Mouse (Mus musculus) forebrain, embryonic 12.5 days (tissue): ENCODE data around the gene Ralgps1. TPM values are rescaled to one million over a fixed set of nuclear protein-coding genes. Genes with fewer than 3 reads are reported as not detected.

ENCODE experiments used
- ATAC-seq: fragments of 200-750 bp; cut with Nextera tagmentation; 2 replicates; pipeline ENCODE4 v1.8.0; 2017; ENCODE audit warnings: moderate TSS enrichment; ENCODE audit not compliant: low FRiP score
- H3K27ac ChIP-seq: fragments of 300-500 bp; sonication (generic); 2 replicates; pipeline ENCODE4 v1.5.1; 2016; ENCODE audit warnings: mild to moderate bottlenecking
- H3K27me3 ChIP-seq: fragments of 300-500 bp; sonication (generic); 2 replicates; pipeline ENCODE4 v1.6.1; 2016; ENCODE audit warnings: mild to moderate bottlenecking
- H3K36me3 ChIP-seq: fragments of 300-500 bp; sonication (generic); replicated peaks from 2 replicates; pipeline ENCODE4 v1.6.1; 2016; ENCODE audit warnings: mild to moderate bottlenecking
- H3K4me1 ChIP-seq: fragments of 300-500 bp; sonication (generic); 2 replicates; pipeline ENCODE4 v1.6.1; 2016
- H3K4me2 ChIP-seq: fragments of 300-500 bp; sonication (generic); 2 replicates; pipeline ENCODE4 v1.6.1; 2016; ENCODE audit warnings: mild to moderate bottlenecking, moderate library complexity
- H3K4me3 ChIP-seq: fragments of 300-500 bp; sonication (generic); replicated peaks from 2 replicates; pipeline ENCODE4 v1.5.1; 2016; ENCODE audit warnings: mild to moderate bottlenecking
- H3K9ac ChIP-seq: fragments of 300-500 bp; sonication (generic); 2 replicates; pipeline ENCODE4 v1.6.1; 2016; ENCODE audit warnings: mild to moderate bottlenecking
- H3K9me3 ChIP-seq: fragments of 300-500 bp; sonication (generic); 2 replicates; pipeline ENCODE4 v1.6.1; 2016
- WGBS: fragments of 180-500 bp; shearing (Covaris S2); methylation state at CpG from one replicate; pipeline ENCODE4 v1.1.7; 2016; 5-methylcytosine and 5-hydroxymethylcytosine counted together
- polyA plus RNA-seq: library from polyadenylated mRNA; unstranded; fragments of >200 nt; fragmentation: Nextera tagmentation; extraction: Ambion mirVana; gene quantifications from 2 replicates; pipeline ENCODE4 v1.2.1, GENCODE M21; 2016

Ralgps1 gene
- polyA plus RNA-seq, 1 experiment from 2014 or later: 23.8 TPM

DNA sequence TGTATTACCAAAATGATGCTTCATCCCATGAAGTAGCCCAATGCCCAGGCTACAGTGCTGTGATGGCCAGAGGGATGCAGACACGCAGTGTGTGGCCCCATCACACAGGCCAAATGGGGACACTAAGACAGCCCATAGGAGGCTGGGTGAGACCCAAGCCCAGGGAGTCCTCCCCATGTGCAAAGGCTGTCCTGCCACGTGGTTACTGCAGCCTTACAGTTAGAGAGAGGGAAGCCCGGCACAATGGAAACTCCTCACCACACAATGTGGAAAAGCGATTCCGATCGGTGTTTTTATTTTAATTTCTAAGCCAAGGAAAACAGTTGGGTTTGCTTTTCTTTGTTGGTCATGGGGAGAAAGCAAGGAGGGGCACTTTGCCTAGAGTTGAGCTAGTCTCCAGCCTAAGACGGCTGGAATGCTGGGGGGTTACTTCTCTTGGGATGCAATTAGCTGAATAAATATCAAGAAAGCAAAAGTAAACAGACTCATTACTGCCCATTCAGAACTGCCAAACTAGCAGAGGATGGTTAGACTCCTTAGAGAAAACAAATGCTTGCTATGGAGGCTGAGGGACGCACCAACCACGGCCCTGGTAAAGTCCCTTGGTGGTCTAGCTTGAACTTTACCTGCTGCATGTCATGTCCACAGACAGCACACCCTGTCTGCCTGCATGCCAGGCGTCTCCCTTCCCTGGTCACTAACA is 147.5 kb downstream of the Ralgps1 start:
- H3K27ac ChIP-seq: no peak overlapping the region
- no peak overlapping the region for H3K4me3 ChIP-seq
- no peak overlapping the region for H3K4me2 ChIP-seq
- no peaks in the 10 kb centered on the region for H3K27me3 ChIP-seq
- H3K36me3 ChIP-seq: peaks cover 23% of the 10 kb centered on the region
- ATAC-seq: no peak
- WGBS: 90% methylated on average over 10 of the region's 10 CpGs
- no peaks in the 10 kb centered on the region for H3K9me3 ChIP-seq
- H3K9ac ChIP-seq: no peak overlapping the region
- peaks cover 24% of the 10 kb centered on the region for H3K4me1 ChIP-seq

DNA sequence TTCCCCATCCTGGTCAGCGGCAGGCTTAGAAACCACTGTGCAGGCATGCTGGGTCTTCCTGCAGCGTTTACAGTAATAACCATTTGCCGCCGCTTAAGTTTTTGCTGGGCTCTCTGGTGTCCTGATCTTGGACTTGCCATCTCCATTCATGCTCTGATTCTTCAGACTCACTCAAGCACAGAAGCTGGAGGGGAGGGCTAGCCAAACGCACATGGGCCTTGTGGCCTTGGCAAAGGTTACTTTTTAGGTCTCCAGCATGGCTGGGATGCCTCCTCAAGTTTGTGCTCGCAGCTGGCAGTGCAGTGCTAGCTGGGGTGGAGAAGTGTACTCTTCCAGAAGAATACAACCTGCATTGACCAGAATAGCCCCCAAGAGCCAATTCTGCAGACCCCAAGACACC is 148.8 kb downstream of the Ralgps1 start:
- no peak overlapping the region for H3K27ac ChIP-seq
- 87% methylated on average over 6 of the region's 6 CpGs for WGBS
- ATAC-seq: no peak
- H3K4me3 ChIP-seq: no peak overlapping the region
- 0 out of 2 replicates have a peak, but pooled peaks cover 13% of the 10 kb centered on the region for H3K36me3 ChIP-seq
- H3K4me2 ChIP-seq: no peak overlapping the region
- no peak overlapping the region for H3K9ac ChIP-seq
- peaks cover 34% of the 10 kb centered on the region for H3K4me1 ChIP-seq
- H3K9me3 ChIP-seq: no peaks in the 10 kb centered on the region
- H3K27me3 ChIP-seq: no peaks in the 10 kb centered on the region

GRCm38 (mm10) chr2:33221339-33221900 is 149.9 kb downstream of the Ralgps1 start:
- H3K4me3 ChIP-seq: no peak overlapping the region
- no peak overlapping the region for H3K9ac ChIP-seq
- no peak overlapping the region for H3K4me2 ChIP-seq
- H3K9me3 ChIP-seq: no peaks in the 10 kb centered on the region
- no peak for ATAC-seq
- H3K36me3 ChIP-seq: 0 out of 2 replicates have a peak, but pooled peaks cover 13% of the 10 kb centered on the region
- 90% methylated on average over 11 of the region's 11 CpGs for WGBS
- H3K4me1 ChIP-seq: peaks cover 34% of the 10 kb centered on the region
- H3K27ac ChIP-seq: no peak overlapping the region
- no peaks in the 10 kb centered on the region for H3K27me3 ChIP-seq

GRCm38 (mm10) chr2:33220674-33221338 is 150.5 kb downstream of the Ralgps1 start:
- H3K36me3 ChIP-seq: 0 out of 2 replicates have a peak, but pooled peaks cover 13% of the 10 kb centered on the region
- H3K27ac ChIP-seq: no peak overlapping the region
- H3K4me3 ChIP-seq: no peak overlapping the region
- no peak for ATAC-seq
- H3K4me2 ChIP-seq: no peak overlapping the region
- H3K27me3 ChIP-seq: no peaks in the 10 kb centered on the region
- no peaks in the 10 kb centered on the region for H3K9me3 ChIP-seq
- H3K4me1 ChIP-seq: peaks cover 40% of the 10 kb centered on the region
- no peak overlapping the region for H3K9ac ChIP-seq
- WGBS: 87% methylated on average over 10 of the region's 10 CpGs

- no peak overlapping the region for H3K9ac ChIP-seq
- H3K27ac ChIP-seq: no peak overlapping the region
- H3K4me1 ChIP-seq: peaks cover 46% of the 10 kb centered on the region
- no peaks in the 10 kb centered on the region for H3K9me3 ChIP-seq
- no peaks in the 10 kb centered on the region for H3K27me3 ChIP-seq
- no peak for ATAC-seq
- H3K36me3 ChIP-seq: 0 out of 2 replicates have a peak, but pooled peaks cover 13% of the 10 kb centered on the region
- H3K4me2 ChIP-seq: no peak overlapping the region
- WGBS: 92% methylated on average over 6 of the region's 6 CpGs
- H3K4me3 ChIP-seq: no peak overlapping the region
These were observed 151.0 kb downstream of the Ralgps1 start for GRCm38 (mm10) chr2:33220246-33220645.

DNA sequence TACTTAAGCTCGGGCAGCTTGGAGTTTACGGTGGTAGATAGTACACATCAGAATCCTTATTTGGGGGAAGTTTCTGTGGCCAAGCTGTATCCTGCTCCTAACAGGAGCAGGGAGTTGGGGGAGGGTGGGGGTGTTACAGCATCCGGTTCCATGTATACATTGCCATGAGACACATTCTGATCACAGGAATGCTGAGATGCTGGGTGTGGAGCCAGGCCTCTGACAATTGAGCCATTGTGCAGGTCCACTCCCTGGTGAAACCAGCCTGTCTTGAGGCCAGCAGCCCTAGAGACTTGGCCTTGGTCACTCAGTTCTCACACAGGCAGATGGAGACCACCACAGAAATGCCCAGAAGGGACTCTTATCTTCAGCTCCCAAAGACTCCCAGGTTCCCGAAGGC is 151.6 kb downstream of the Ralgps1 start:
- no peaks in the 10 kb centered on the region for H3K27me3 ChIP-seq

DNA sequence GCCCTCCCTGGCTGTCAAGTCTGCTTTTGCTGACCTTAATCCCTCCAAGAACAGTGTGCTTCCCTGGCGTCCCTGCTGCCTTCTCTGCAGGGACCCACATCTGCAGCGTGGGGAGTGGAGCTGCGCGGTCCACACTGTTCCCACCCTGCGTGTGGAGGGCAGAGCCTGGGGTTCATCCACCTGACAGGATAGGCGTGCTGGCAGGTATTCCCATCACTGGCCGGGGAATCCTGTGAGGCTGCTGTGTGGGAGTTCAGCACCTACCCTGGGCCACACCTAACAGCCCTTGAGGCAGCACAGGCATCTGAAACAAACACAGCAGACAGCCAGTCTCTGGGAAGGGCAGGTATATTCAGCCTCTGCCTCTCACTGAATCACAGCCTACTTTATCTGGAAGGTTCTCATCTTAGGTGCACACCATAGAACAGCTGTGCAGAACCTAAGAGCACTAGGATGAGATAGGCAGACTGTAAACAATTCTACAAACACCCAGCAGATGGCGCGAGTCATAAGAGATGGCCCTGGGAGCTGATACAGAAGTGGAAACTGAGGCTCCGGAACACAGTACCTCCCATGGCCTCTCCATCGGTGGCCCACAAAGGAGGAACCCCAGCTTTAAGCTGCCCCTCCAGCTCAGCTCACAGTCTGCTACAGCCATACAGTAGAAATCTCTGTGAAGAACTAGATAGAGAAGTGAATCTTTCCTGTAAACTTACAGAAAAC is 152.2 kb downstream of the Ralgps1 start:
- no peak overlapping the region for H3K27ac ChIP-seq
- ATAC-seq: no peak
- 69% methylated on average over 11 of the region's 11 CpGs for WGBS

More for the DNA sequence above, 151.6 kb downstream of the Ralgps1 start:
- Histone ChIP-seq H3K36me3 (0 out of 2 replicates have a peak, but pooled peaks cover 13% of the 10 kb centered on the region), H3K4me2 (no peak overlapping the region), H3K4me1 (peaks cover 49% of the 10 kb centered on the region), H3K4me3 (no peak overlapping the region), H3K9ac (no peak overlapping the region), H3K27ac (no peak overlapping the region), H3K9me3 (no peaks in the 10 kb centered on the region)
- 98% methylated on average over 4 of the region's 4 CpGs for WGBS
- no peak for ATAC-seq

GRCm38 (mm10) chr2:33217425-33217794 is 153.9 kb downstream of the Ralgps1 start:
- H3K36me3 ChIP-seq: 0 out of 2 replicates have a peak, but pooled peaks cover 13% of the 10 kb centered on the region
- 52% methylated on average over 3 of the region's 3 CpGs for WGBS
- peaks cover 45% of the 10 kb centered on the region for H3K4me1 ChIP-seq
- ATAC-seq: no peak
- peak overlapping the region; percentile 54 for H3K4me3 ChIP-seq
- peak overlapping the region; percentile 90 for H3K4me2 ChIP-seq
- no peaks in the 10 kb centered on the region for H3K9me3 ChIP-seq
- H3K27ac ChIP-seq: peak overlapping the region; percentile 88; the same call in 1 of the 2 replicates
- peak overlapping the region; percentile 74 for H3K9ac ChIP-seq
- H3K27me3 ChIP-seq: no peaks in the 10 kb centered on the region

More for the DNA sequence above, 152.2 kb downstream of the Ralgps1 start:
- Histone ChIP-seq H3K9me3 (no peaks in the 10 kb centered on the region), H3K4me3 (no peak overlapping the region), H3K9ac (no peak overlapping the region), H3K36me3 (0 out of 2 replicates have a peak, but pooled peaks cover 13% of the 10 kb centered on the region), H3K4me1 (peaks cover 49% of the 10 kb centered on the region), H3K27me3 (no peaks in the 10 kb centered on the region), H3K4me2 (no peak overlapping the region)

- 5% methylated on average over 18 of the region's 18 CpGs for WGBS
- peak overlapping the region; percentile 74 for H3K9ac ChIP-seq
- 0 out of 2 replicates have a peak, but pooled peaks cover 8% of the 10 kb centered on the region for H3K36me3 ChIP-seq
- H3K4me2 ChIP-seq: peak overlapping the region; percentile 90
- peaks cover 45% of the 10 kb centered on the region for H3K4me1 ChIP-seq
- no peaks in the 10 kb centered on the region for H3K9me3 ChIP-seq
- ATAC-seq: peak; percentile 9
- peak overlapping the region; percentile 54 for H3K4me3 ChIP-seq
- no peaks in the 10 kb centered on the region for H3K27me3 ChIP-seq
- H3K27ac ChIP-seq: peak overlapping the region; percentile 88
These were observed 154.5 kb downstream of the Ralgps1 start for GRCm38 (mm10) chr2:33216645-33217424.

GRCm38 (mm10) chr2:33215700-33216509 is 155.4 kb downstream of the Ralgps1 start, which contains the start of gene Angptl2:
Gene Angptl2 (plus strand): TSS chr2:33216069.
- peak within 1 kb of the TSS; percentile 90 for H3K4me2 ChIP-seq

More at GRCm38 (mm10) chr2:33215700-33216509, 155.4 kb downstream of the Ralgps1 start, which contains the start of gene Angptl2:
- Histone ChIP-seq H3K4me1 (peaks cover 45% of the 10 kb centered on the region), H3K36me3 (no peaks in the 10 kb centered on the region), H3K27me3 (no peaks in the 10 kb centered on the region), H3K27ac (peak within 1 kb of the TSS; percentile 88), H3K9me3 (no peaks in the 10 kb centered on the region), H3K9ac (peak within 1 kb of the TSS; percentile 74), H3K4me3 (peak within 1 kb of the TSS; percentile 54)
- WGBS: under 1% methylated on average over 22 of the region's 22 CpGs
- ATAC-seq: peak; percentile 96
